Mouse (Mus musculus): ENCODE results near the gene Unc93a2.
A peak's percentile ranks its signal among the peaks of the same experiment; 100 is the strongest.
"Not testable (repeated sequence)": the region's sequence is repeated elsewhere in the genome, so short reads cannot be mapped to it uniquely, and the experiment has no call there.

Gene Unc93a2

DNA sequence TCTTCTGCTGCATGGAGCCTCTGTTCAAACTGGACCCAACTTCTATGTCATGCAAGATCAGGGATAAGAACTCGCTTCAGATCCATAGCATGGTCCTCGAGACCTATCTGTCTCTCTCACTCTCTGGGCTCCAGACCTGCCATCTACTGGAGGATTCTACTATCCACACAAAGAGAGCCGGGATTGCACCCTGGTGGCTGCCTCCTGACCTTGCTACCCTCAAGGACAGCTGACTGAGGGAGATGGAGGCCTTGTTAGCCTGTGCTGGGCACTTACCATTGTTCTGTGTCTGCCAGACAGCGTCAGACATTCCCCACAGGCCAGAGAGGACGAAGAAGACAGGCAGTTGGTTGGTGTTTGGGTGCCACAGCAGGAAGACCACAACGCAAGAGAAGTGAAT lies 15.9 kb downstream of the Unc93a2 start:
- not testable (repeated sequence) for DNase-seq

DNA sequence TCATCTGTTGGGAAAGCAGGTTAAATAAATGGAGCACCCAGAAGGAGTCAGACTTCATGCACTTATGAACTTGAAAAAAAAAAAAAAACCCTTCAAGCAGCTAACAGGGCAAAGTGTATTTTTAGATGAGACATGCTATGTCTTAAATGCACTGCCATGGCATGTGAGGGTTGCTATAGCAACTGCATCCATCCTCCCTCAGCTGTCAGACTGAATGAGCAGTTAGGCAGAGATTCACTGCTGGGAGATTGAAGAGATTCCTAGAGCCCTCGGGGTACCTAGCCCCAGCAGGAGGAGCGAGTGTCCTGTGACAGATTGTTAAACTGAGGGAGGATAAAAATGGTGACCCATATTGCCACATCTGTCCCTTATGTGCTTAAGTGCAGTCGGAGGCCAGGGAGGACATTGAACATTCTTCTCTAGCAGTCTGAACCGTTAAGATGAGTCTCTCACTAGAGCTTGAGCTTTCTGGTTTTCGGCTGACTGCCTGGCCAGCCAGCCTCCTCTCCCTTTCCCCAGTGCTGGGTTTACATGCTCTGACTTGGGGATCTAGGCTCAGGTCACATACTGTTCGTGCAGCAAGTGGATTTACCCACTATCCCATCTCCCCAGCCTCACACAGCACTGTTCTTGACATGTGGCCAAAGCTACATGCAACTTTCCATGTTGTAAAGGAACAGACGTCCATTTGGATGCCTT lies 18.4 kb downstream of the Unc93a2 start:
- not testable (repeated sequence) for DNase-seq

- not testable (repeated sequence) for DNase-seq
Observed at GRCm38 (mm10) chr17:7366265-7366664, 19.0 kb downstream of the Unc93a2 start.

DNA sequence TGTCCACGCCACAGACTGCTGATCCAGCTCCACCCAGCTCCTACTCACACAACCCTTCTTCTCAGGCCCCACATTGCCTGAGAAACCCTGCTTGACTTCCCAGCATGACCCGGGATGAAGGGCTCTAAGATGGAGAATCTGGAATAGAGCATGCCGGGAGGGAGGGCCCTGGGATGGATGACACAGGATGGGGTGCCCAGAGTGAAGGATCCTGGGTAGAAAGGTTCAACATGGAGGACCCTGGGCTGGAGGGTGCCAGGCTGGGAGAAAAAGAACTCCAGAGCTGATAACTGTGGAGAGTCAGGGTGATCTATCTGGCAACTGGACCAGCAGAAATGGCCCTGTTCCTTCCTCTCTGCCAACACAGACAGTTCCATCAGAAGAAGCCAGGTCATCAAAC lies 19.6 kb downstream of the Unc93a2 start:
- not testable (repeated sequence) for DNase-seq

GRCm38 (mm10) chr17:7360749-7361465 lies 24.4 kb downstream of the Unc93a2 start:
- peak; percentile 17 for DNase-seq

- DNase-seq: not testable (repeated sequence)
Observed at GRCm38 (mm10) chr17:7359806-7360205, 25.5 kb downstream of the Unc93a2 start.

- DNase-seq: not testable (repeated sequence)
Observed at GRCm38 (mm10) chr17:7352596-7352995, 32.7 kb downstream of the Unc93a2 start, which contains the start of gene Ttll2. Gene Ttll2, minus strand, starts transcription at chr17:7352696.

DNA sequence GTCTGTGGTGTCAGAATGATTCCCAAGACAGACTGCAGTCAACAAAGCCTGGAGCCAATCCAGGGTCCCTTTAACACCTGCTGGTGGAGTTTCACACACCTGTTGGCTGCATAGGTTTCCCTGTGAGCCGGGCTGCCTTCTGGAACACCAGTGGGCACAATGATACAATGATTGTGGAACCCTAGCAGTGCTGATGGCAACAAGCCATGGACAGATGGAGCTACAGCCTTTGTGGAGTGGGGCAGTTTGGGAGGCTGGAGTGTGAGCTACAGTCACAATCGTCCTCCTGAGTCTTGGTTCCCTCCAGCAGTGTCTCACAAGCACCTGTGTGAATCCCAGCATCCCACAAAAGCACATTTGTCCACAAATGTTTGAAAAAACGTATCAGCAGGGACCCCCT lies 36.5 kb downstream of the Unc93a2 start:
- not testable (repeated sequence) for DNase-seq

GRCm38 (mm10) chr17:7337381-7337780 lies 47.9 kb downstream of the Unc93a2 start:
- DNase-seq: peak; percentile 23

GRCm38 (mm10) chr17:7332745-7333144 lies 52.5 kb downstream of the Unc93a2 start:
- not testable (repeated sequence) for DNase-seq

GRCm38 (mm10) chr17:7326415-7326814 lies 58.8 kb downstream of the Unc93a2 start:
- DNase-seq: not testable (repeated sequence)

DNA sequence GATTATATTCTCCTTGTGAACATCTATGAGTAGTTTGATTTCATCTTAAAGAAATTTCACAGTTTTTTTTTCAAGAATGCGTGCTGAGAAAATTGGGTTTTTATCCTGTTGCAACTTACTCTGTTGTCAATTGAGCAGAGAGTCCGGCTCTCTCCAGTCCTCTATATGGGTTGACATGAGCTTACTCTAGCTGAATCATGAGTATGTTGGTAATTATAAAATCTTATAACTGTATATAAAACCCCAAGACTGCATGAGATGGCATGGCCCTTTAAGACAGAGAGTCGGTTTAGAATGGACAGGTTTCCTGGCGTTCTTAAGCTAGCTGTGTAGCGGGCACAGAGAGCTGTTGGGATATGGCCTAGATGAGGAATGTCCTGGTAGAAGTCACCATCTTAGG lies 60.9 kb downstream of the Unc93a2 start, which contains the start of gene Tcp10a:
Tcp10a (plus strand) TSS at position 301 of the 400 bp plus-strand sequence.
- DNase-seq: not testable (repeated sequence)

- DNase-seq: not testable (repeated sequence)
Observed at GRCm38 (mm10) chr17:7319789-7320188, 65.5 kb downstream of the Unc93a2 start.

- DNase-seq: not testable (repeated sequence)
Observed at GRCm38 (mm10) chr17:7315693-7316382, 69.4 kb downstream of the Unc93a2 start.
